Mouse (Mus musculus) layer of hippocampus, adult 8-10 months (tissue): ENCODE data around the gene Fzr1. TPM values are rescaled to one million over a fixed set of nuclear protein-coding genes. Genes with fewer than 3 reads are reported as not detected.

Experiments used
- microRNA-seq, 2 experiments: library from miRNA; unstranded; fragments of <30 nt; microRNA quantifications; one replicate each; pipeline ENCODE4 v1.2.0; 2022
- total RNA-seq, 4 experiments: library from RNA; stranded (reverse); gene quantifications; 2 replicates each; pipeline ENCODE4 v1.2.4; 2022

Fzr1 gene
- total RNA-seq, 4 experiments from 2014 or later, result 64.6 to 72.1 (median 67.2) TPM

Small RNA genes lying within 50 kb of the gene (microRNA-seq; reads per million reads assigned to microRNA genes)
- gene Mir1191b (0 reads per million in 2 experiments), gene Mir6913 (3.3 to 3.5 reads per million in 2 experiments)

Other genes starting within 250 kb of the Fzr1 start
- gene Zbtb7a, start 243.3 kb downstream of the Fzr1 start, total RNA-seq, result 100 to 1,000 TPM in 3 of 4 experiments, 10 to 100 TPM in 1; 94.8 to 118 (median 103) TPM
- 10 to 100 TPM; 27.0 to 35.1 (median 31.7) TPM for gene Pias4, start 210.6 kb downstream of the Fzr1 start, total RNA-seq
- 100 to 1,000 TPM; 820 to 960 (median 855) TPM for gene Eef2, start 201.9 kb downstream of the Fzr1 start, total RNA-seq
- gene Dapk3, start 195.5 kb downstream of the Fzr1 start, total RNA-seq, result 10 to 100 TPM; 57.1 to 69.8 (median 65.7) TPM
- not detected for gene 4930442H23Rik, start 194.7 kb downstream of the Fzr1 start, total RNA-seq
- gene Nmrk2, start 176.5 kb downstream of the Fzr1 start, total RNA-seq, result under 1 TPM in 1 of 4 experiments, not detected in 3; 0.57 TPM
- gene Atcay, start 147.7 kb downstream of the Fzr1 start, total RNA-seq, result 100 to 1,000 TPM; 135 to 167 (median 145) TPM
- gene Zfr2, start 145.4 kb downstream of the Fzr1 start, total RNA-seq, result 10 to 100 TPM; 59.3 to 81.0 (median 65.3) TPM
- 100 to 1,000 TPM; 208 to 230 (median 216) TPM for gene Matk, start 125.6 kb downstream of the Fzr1 start, total RNA-seq
- gene Mrpl54, start 111.6 kb downstream of the Fzr1 start, total RNA-seq, result 10 to 100 TPM; 32.5 to 49.5 (median 40.8) TPM
- 10 to 100 TPM; 32.0 to 45.0 (median 39.1) TPM for gene Apba3, start 111.6 kb downstream of the Fzr1 start, total RNA-seq
- 1 to 10 TPM in 2 of 4 experiments, under 1 TPM in 2; 0.73 to 1.2 (median 0.90) TPM for gene Tjp3, start 86.9 kb downstream of the Fzr1 start, total RNA-seq
- gene Pip5k1c, start 85.6 kb downstream of the Fzr1 start, total RNA-seq, result 100 to 1,000 TPM; 267 to 303 (median 296) TPM
- gene Cactin, start 57.4 kb downstream of the Fzr1 start, total RNA-seq, result 10 to 100 TPM; 28.2 to 31.3 (median 30.2) TPM
- gene Tbxa2r, start 49.8 kb downstream of the Fzr1 start, total RNA-seq, result 1 to 10 TPM; 1.1 to 1.4 (median 1.4) TPM
- 1 to 10 TPM; 1.3 to 2.2 (median 1.7) TPM for gene Gipc3, start 35.2 kb downstream of the Fzr1 start, total RNA-seq
- 10 to 100 TPM; 32.5 to 37.1 (median 32.9) TPM for gene Hmg20b, start 28.0 kb downstream of the Fzr1 start, total RNA-seq
- 10 to 100 TPM; 40.7 to 46.7 (median 43.6) TPM for gene Mfsd12, start 21.0 kb downstream of the Fzr1 start, total RNA-seq
- gene 4930404N11Rik, start 12.7 kb downstream of the Fzr1 start, total RNA-seq, result 1 to 10 TPM; 1.0 to 3.2 (median 1.4) TPM
- 10 to 100 TPM; 64.3 to 78.5 (median 72.6) TPM for gene Dohh, start 5.9 kb upstream of the Fzr1 start, total RNA-seq
- 1 to 10 TPM; 2.7 to 5.5 (median 4.5) TPM for gene Gm48551, start 6.0 kb upstream of the Fzr1 start, total RNA-seq
- 1 to 10 TPM; 2.9 to 9.7 (median 4.2) TPM for gene Gm48552, start 10.5 kb upstream of the Fzr1 start, total RNA-seq
- gene Smim24, start 14.5 kb upstream of the Fzr1 start, total RNA-seq, result 1 to 10 TPM; 1.3 to 1.7 (median 1.4) TPM
- 10 to 100 TPM; 52.8 to 61.6 (median 58.7) TPM for gene Nfic, start 77.1 kb upstream of the Fzr1 start, total RNA-seq
- 100 to 1,000 TPM; 230 to 284 (median 256) TPM for gene Celf5, start 104.2 kb upstream of the Fzr1 start, total RNA-seq
- gene Ncln, start 117.9 kb upstream of the Fzr1 start, total RNA-seq, result 10 to 100 TPM; 74.1 to 88.0 (median 82.8) TPM
- under 1 TPM; 0.51 to 0.80 (median 0.58) TPM for gene S1pr4, start 121.6 kb upstream of the Fzr1 start, total RNA-seq
- gene Gna15, start 145.7 kb upstream of the Fzr1 start, total RNA-seq, result 1 to 10 TPM; 2.5 to 9.7 (median 5.7) TPM
- 100 to 1,000 TPM; 106 to 120 (median 114) TPM for gene Gna11, start 166.7 kb upstream of the Fzr1 start, total RNA-seq
- 100 to 1,000 TPM; 659 to 695 (median 670) TPM for gene Aes, start 181.0 kb upstream of the Fzr1 start, total RNA-seq
- gene Tle2, start 196.0 kb upstream of the Fzr1 start, total RNA-seq, result 10 to 100 TPM; 34.5 to 59.9 (median 38.5) TPM
- gene Tle6, start 222.6 kb upstream of the Fzr1 start, total RNA-seq, result 1 to 10 TPM; 5.0 to 7.3 (median 5.9) TPM
- 1 to 10 TPM; 3.3 to 3.9 (median 3.7) TPM for gene BC025920, start 227.8 kb upstream of the Fzr1 start, total RNA-seq
- 10 to 100 TPM; 27.0 to 34.2 (median 29.5) TPM for gene Sirt6, start 249.3 kb upstream of the Fzr1 start, total RNA-seq